Mouse (Mus musculus) liver, adult 2 months (tissue): ENCODE measurements around the gene Il27ra. TPM values are rescaled to one million over a fixed set of nuclear protein-coding genes. Genes with fewer than 3 reads are reported as not detected.

Source experiments
- DNase-seq: peaks from one replicate; pipeline ENCODE4 v3.0.0-alpha.2; 2011; ENCODE audit warnings: low read depth, low spot score; ENCODE audit errors: extremely low read depth
- H3K27ac ChIP-seq: fragments of 200-500 bp; replicated peaks from 2 replicates; pipeline ENCODE4 v1.5.1; 2012; ENCODE audit warnings: low read depth, mild to moderate bottlenecking, control low read depth, inconsistent platforms, low read length; ENCODE audit not compliant: insufficient read depth
- H3K27me3 ChIP-seq: fragments of 200-500 bp; 2 replicates; pipeline ENCODE4 v1.6.1; 2012; ENCODE audit warnings: mild to moderate bottlenecking, moderate library complexity, low read length, inconsistent platforms; ENCODE audit not compliant: control insufficient read depth, insufficient read depth
- H3K36me3 ChIP-seq: fragments of 200-500 bp; 2 replicates; pipeline ENCODE4 v1.6.1; 2012; ENCODE audit warnings: low read length, inconsistent platforms; ENCODE audit not compliant: control insufficient read depth, insufficient read depth
- H3K4me1 ChIP-seq: fragments of 200-500 bp; 2 replicates; pipeline ENCODE4 v1.6.1; 2011; ENCODE audit warnings: low read length; ENCODE audit not compliant: control insufficient read depth, insufficient read depth
- H3K4me3 ChIP-seq: fragments of 200-500 bp; 2 replicates; pipeline ENCODE4 v1.5.1; 2011; ENCODE audit warnings: low read depth, mild to moderate bottlenecking, control low read depth, low read length, moderate library complexity; ENCODE audit not compliant: insufficient read depth
- H3K79me2 ChIP-seq: fragments of 200-500 bp; 2 replicates; pipeline ENCODE4 v1.6.1; 2012; ENCODE audit warnings: inconsistent platforms, mild to moderate bottlenecking, low read length, moderate library complexity; ENCODE audit not compliant: control insufficient read depth, insufficient read depth
- H3K9ac ChIP-seq: fragments of 200-500 bp; 2 replicates; pipeline ENCODE4 v1.6.1; 2012; ENCODE audit warnings: low read depth, mild to moderate bottlenecking, control low read depth, inconsistent platforms, low read length
- CTCF ChIP-seq: fragments of 200-500 bp; IDR thresholded peaks from 2 replicates; pipeline ENCODE4 v1.5.1; 2011; ENCODE audit warnings: low read depth, low read length, control low read depth
- POLR2A ChIP-seq: fragments of 200-500 bp; IDR thresholded peaks from 2 replicates; pipeline ENCODE4 v1.6.1; 2011; ENCODE audit warnings: low read length, control low read depth; ENCODE audit not compliant: insufficient read depth; ENCODE audit errors: extremely low read depth
- WGBS: fragments of 180-500 bp; shearing (Covaris S2); methylation state at CpG from one replicate; pipeline ENCODE4 v1.1.7; 2018; 5-methylcytosine and 5-hydroxymethylcytosine counted together
- polyA plus RNA-seq: library from polyadenylated mRNA; depleted of rRNA; stranded (reverse); fragments of >200 nt; gene quantifications from 2 replicates; pipeline ENCODE4 v1.2.3, GENCODE M21; 2012
- total RNA-seq: library from RNA; depleted of rRNA; stranded (reverse); fragments of >200 nt; gene quantifications from 2 replicates; pipeline ENCODE4 v1.2.3, GENCODE M21; 2014

Il27ra gene
- total and polyA plus RNA-seq, 2 experiments = 1.5 to 2.1 TPM

- Histone ChIP-seq H3K27ac (peak overlapping the region; percentile 65), H3K36me3 (no peaks in the 10 kb centered on the region), H3K79me2 (peaks cover 8% of the 10 kb centered on the region; the same call in 1 of the 2 replicates), H3K4me3 (peak overlapping the region; percentile 69), H3K9ac (peak overlapping the region; percentile 70), H3K27me3 (no peaks in the 10 kb centered on the region), H3K4me1 (peaks cover 27% of the 10 kb centered on the region)
- no peak for TF ChIP-seq POLR2A
- TF ChIP-seq CTCF = no peak
- DNase-seq = no peak
- WGBS = 29% methylated on average over 5 of the region's 5 CpGs
Measured at GRCm38 (mm10) chr8:84065457-84066072, 23.2 kb upstream of the Il27ra start.

GRCm38 (mm10) chr8:84065037-84065436 lies 22.6 kb upstream of the Il27ra start, which contains the start of gene Gm10643:
Gene Gm10643, minus strand, starts transcription at chr8:84065137.
- 96% methylated on average over 1 of the region's 1 CpGs for WGBS
- Histone ChIP-seq H3K4me1 (peaks cover 21% of the 10 kb centered on the region), H3K27ac (peak within 1 kb of the TSS; percentile 65), H3K4me3 (peak within 1 kb of the TSS; percentile 69), H3K27me3 (no peaks in the 10 kb centered on the region), H3K79me2 (peaks cover 8% of the 10 kb centered on the region; the same call in 1 of the 2 replicates), H3K9ac (peak within 1 kb of the TSS; percentile 70), H3K36me3 (no peaks in the 10 kb centered on the region)
- TF ChIP-seq CTCF = no peak
- no peak for TF ChIP-seq POLR2A
- no peak for DNase-seq

GRCm38 (mm10) chr8:84063861-84064610 lies 21.6 kb upstream of the Il27ra start:
- H3K27ac ChIP-seq = no peak overlapping the region
- H3K9ac ChIP-seq = no peak overlapping the region
- no peaks in the 10 kb centered on the region for H3K36me3 ChIP-seq
- TF ChIP-seq POLR2A (no peak), CTCF (no peak)
- H3K79me2 ChIP-seq = peaks cover 8% of the 10 kb centered on the region; the same call in 1 of the 2 replicates
- no peaks in the 10 kb centered on the region for H3K27me3 ChIP-seq
- WGBS = 71% methylated on average over 8 of the region's 8 CpGs
- H3K4me3 ChIP-seq = no peak overlapping the region
- H3K4me1 ChIP-seq = peaks cover 12% of the 10 kb centered on the region
- DNase-seq = no peak

GRCm38 (mm10) chr8:84060245-84060644 lies 17.9 kb upstream of the Il27ra start:
- H3K4me1 ChIP-seq = no peaks in the 10 kb centered on the region
- WGBS = 77% methylated on average over 2 of the region's 2 CpGs
- no peaks in the 10 kb centered on the region for H3K79me2 ChIP-seq
- no peak for DNase-seq
- H3K4me3 ChIP-seq = no peak overlapping the region
- H3K27me3 ChIP-seq = no peaks in the 10 kb centered on the region; the same call in 1 of the 2 replicates
- H3K9ac ChIP-seq = no peak overlapping the region
- H3K36me3 ChIP-seq = no peaks in the 10 kb centered on the region
- TF ChIP-seq CTCF (no peak), POLR2A (no peak)
- no peak overlapping the region for H3K27ac ChIP-seq

- H3K4me1 ChIP-seq = no peaks in the 10 kb centered on the region
- no peak for DNase-seq
- H3K27ac ChIP-seq = no peak overlapping the region
- no peaks in the 10 kb centered on the region for H3K36me3 ChIP-seq
- no peak overlapping the region for H3K4me3 ChIP-seq
- 90% methylated on average over 2 of the region's 2 CpGs for WGBS
- TF ChIP-seq CTCF (0 out of 2 replicates have a peak, but pooled peaks have one; percentile 15), POLR2A (no peak)
- H3K79me2 ChIP-seq = no peaks in the 10 kb centered on the region
- no peak overlapping the region for H3K9ac ChIP-seq
- no peaks in the 10 kb centered on the region; the same call in 1 of the 2 replicates for H3K27me3 ChIP-seq
Measured at GRCm38 (mm10) chr8:84059226-84059625, 16.8 kb upstream of the Il27ra start.
